Mouse (Mus musculus) ES-E14 (cell line): ENCODE data around the gene Ccng2. TPM values are rescaled to one million over a fixed set of nuclear protein-coding genes. Genes with fewer than 3 reads are reported as not detected.

Experiments
- DNase-seq: peaks from one replicate; pipeline ENCODE4 v3.0.0-alpha.2; 2013; ENCODE audit warnings: low read depth, low spot score
- H3K27ac ChIP-seq: 2 replicates; pipeline ENCODE4 v1.5.1; 2012; ENCODE audit warnings: low read depth, mild to moderate bottlenecking, low read length, moderate library complexity, mixed read lengths; ENCODE audit not compliant: poor library complexity, insufficient read depth, severe bottlenecking
- H3K36me3 ChIP-seq: 2 replicates; pipeline ENCODE4 v1.6.1; 2012; ENCODE audit warnings: mild to moderate bottlenecking, low read length, moderate library complexity, mixed read lengths; ENCODE audit not compliant: control insufficient read depth, poor library complexity, insufficient read depth, severe bottlenecking
- H3K4me1 ChIP-seq, 2 experiments: fragments of 150-350 bp in 1 of 2; sonication (generic) in 1 of 2; 2 replicates each; pipeline ENCODE4 v1.6.1; 2012; ENCODE audit warnings: low read length in 2 of 2, mild to moderate bottlenecking in 1 of 2, mixed read lengths in 1 of 2; ENCODE audit not compliant: control insufficient read depth in 2 of 2, insufficient read depth in 2 of 2, poor library complexity in 1 of 2
- H3K4me3 ChIP-seq, 2 experiments: fragments of 150-350 bp in 1 of 2; sonication (generic) in 1 of 2; 2 replicates each; pipeline ENCODE4 v1.5.1; 2012; ENCODE audit warnings: low read length in 2 of 2, low read depth in 1 of 2, mild to moderate bottlenecking in 1 of 2, mixed read lengths in 1 of 2; ENCODE audit not compliant: insufficient read depth in 1 of 2, poor library complexity in 1 of 2, severe bottlenecking in 1 of 2
- H3K9ac ChIP-seq: 2 replicates; pipeline ENCODE4 v1.6.1; 2012; ENCODE audit warnings: low read depth, mild to moderate bottlenecking, low read length, mixed read lengths; ENCODE audit not compliant: poor library complexity, insufficient read depth, severe bottlenecking
- H3K9me3 ChIP-seq: fragments of 150-350 bp; sonication (generic); 2 replicates; pipeline ENCODE4 v1.6.1; 2012; ENCODE audit warnings: low read depth, mild to moderate bottlenecking, low read length; ENCODE audit not compliant: control insufficient read depth, insufficient read depth
- CHD2 ChIP-seq: IDR thresholded peaks from 2 replicates; pipeline ENCODE4 v1.6.1; 2014; ENCODE audit warnings: mild to moderate bottlenecking, low read depth, low read length, inconsistent platforms
- HCFC1 ChIP-seq: IDR thresholded peaks from 2 replicates; pipeline ENCODE4 v1.6.1; 2012; ENCODE audit warnings: low read length, inconsistent platforms, borderline replicate concordance; ENCODE audit not compliant: insufficient read depth
- MAFK ChIP-seq: IDR thresholded peaks from 2 replicates; pipeline ENCODE4 v1.6.1; 2014; ENCODE audit warnings: mild to moderate bottlenecking, low read depth, low read length, inconsistent platforms; ENCODE audit not compliant: insufficient read depth
- ZC3H11A ChIP-seq: IDR thresholded peaks from 2 replicates; pipeline ENCODE4 v1.6.1; 2012; ENCODE audit warnings: low read depth, mild to moderate bottlenecking, inconsistent platforms, low read length, borderline replicate concordance
- ZNF384 ChIP-seq: IDR thresholded peaks from 2 replicates; pipeline ENCODE4 v1.6.1; 2012; ENCODE audit warnings: low read depth, low read length, inconsistent platforms
- in situ Hi-C, 2 experiments: fragments of 600-800 bp; cut with MboI; formaldehyde crosslinking; loops; one replicate each; pipeline ENCODE4 v1.15.1; 2025; ENCODE audit warnings: low sequenced_read_pairs in 2 of 2, inconsistent platforms in 1 of 2; ENCODE audit not compliant: unreplicated experiment in 2 of 2
- total RNA-seq: library from RNA; depleted of rRNA; stranded (reverse); fragments of 300-350 nt; gene quantifications from 2 replicates; pipeline ENCODE4 v1.2.3, GENCODE M21; 2012; rRNA removed

The Ccng2 gene
- total RNA-seq, 1 experiment, result 12.4 TPM

GRCm38 (mm10) chr5:93305126-93305830, 38.2 kb downstream of the Ccng2 start:
- DNase-seq, result no peak
- Histone ChIP-seq H3K9ac (no peak overlapping the region), H3K36me3 (no peaks in the 10 kb centered on the region), H3K4me1 (no peaks in the 10 kb centered on the region), H3K4me3 (no peak overlapping the region), H3K27ac (no peak overlapping the region), H3K9me3 (no peaks in the 10 kb centered on the region)
- TF ChIP-seq HCFC1 (no peak), ZNF384 (no peak), ZC3H11A (no peak), CHD2 (no peak), MAFK (no peak)
- in situ Hi-C loops, result no loop called here

GRCm38 (mm10) chr5:93308909-93309308, 41.9 kb downstream of the Ccng2 start:
- in situ Hi-C loops, result no loop called here
- Histone ChIP-seq H3K4me1 (no peaks in the 10 kb centered on the region), H3K36me3 (no peaks in the 10 kb centered on the region), H3K9ac (no peak overlapping the region), H3K4me3 (no peak overlapping the region), H3K9me3 (no peaks in the 10 kb centered on the region), H3K27ac (no peak overlapping the region)
- no peak for DNase-seq
- TF ChIP-seq ZC3H11A, result no peak
- no peak for TF ChIP-seq HCFC1
- no peak for TF ChIP-seq MAFK
- TF ChIP-seq CHD2, result no peak
- TF ChIP-seq ZNF384, result no peak

- Histone ChIP-seq H3K36me3 (no peaks in the 10 kb centered on the region), H3K27ac (no peak overlapping the region), H3K9me3 (no peaks in the 10 kb centered on the region), H3K4me1 (no peaks in the 10 kb centered on the region), H3K9ac (no peak overlapping the region), H3K4me3 (no peak overlapping the region)
- in situ Hi-C loops, result no loop called here
- TF ChIP-seq MAFK, result no peak
- TF ChIP-seq CHD2, result no peak
- TF ChIP-seq ZNF384, result no peak
- TF ChIP-seq ZC3H11A, result no peak
- TF ChIP-seq HCFC1, result no peak
- DNase-seq, result no peak
Measured at GRCm38 (mm10) chr5:93323320-93324001, 56.4 kb downstream of the Ccng2 start.

Other genes with a start within 250 kb of the Ccng2 start
- 1.5 and 1.9 TPM in 2 replicates for gene Sowahb, start 222.2 kb upstream of the Ccng2 start, total RNA-seq
- 92.2 and 124 TPM in 2 replicates for gene Sept11, start 173.8 kb upstream of the Ccng2 start, total RNA-seq
- 46.2 and 46.5 TPM in 2 replicates for gene Ccni, start 60.8 kb upstream of the Ccng2 start, total RNA-seq
- 0.42 and 0.76 TPM in 2 replicates for gene 2010109A12Rik, start 60.7 kb upstream of the Ccng2 start, total RNA-seq